Mouse (Mus musculus): ENCODE results near the gene Pbx2.

The Pbx2 gene

GRCm38 (mm10) chr17:34603375-34604060 is 12.5 kb downstream of the Pbx2 start, which contains the start of gene Rnf5:
TSS of gene Rnf5 (minus strand) at chr17:34603690.
- peak; percentile 99 for DNase-seq (ENCODE audit: low spot score)

- DNase-seq (ENCODE audit: low spot score), result peak; percentile 98
These were observed 13.0 kb downstream of the Pbx2 start, which contains the start of gene Agpat1 for GRCm38 (mm10) chr17:34604061-34604508. TSS of gene Agpat1 (plus strand) at chr17:34604262.

GRCm38 (mm10) chr17:34604511-34605237 is 13.6 kb downstream of the Pbx2 start:
- DNase-seq (ENCODE audit: low spot score), result no peak

GRCm38 (mm10) chr17:34605609-34606008 is 14.5 kb downstream of the Pbx2 start:
- DNase-seq (ENCODE audit: low spot score), result peak; percentile 88

- DNase-seq (ENCODE audit: low spot score), result peak; percentile 40
These were observed 15.3 kb downstream of the Pbx2 start for GRCm38 (mm10) chr17:34606186-34607039.

GRCm38 (mm10) chr17:34607997-34608396 is 16.9 kb downstream of the Pbx2 start:
- DNase-seq (ENCODE audit: low spot score), result no peak

GRCm38 (mm10) chr17:34611050-34611449 is 20.0 kb downstream of the Pbx2 start:
- no peak for DNase-seq (ENCODE audit: low spot score)

- no peak for DNase-seq (ENCODE audit: low spot score)
These were observed 22.1 kb downstream of the Pbx2 start for GRCm38 (mm10) chr17:34613054-34613645.

GRCm38 (mm10) chr17:34613830-34614229 is 22.8 kb downstream of the Pbx2 start:
- no peak for DNase-seq (ENCODE audit: low spot score)

- no peak for DNase-seq (ENCODE audit: low spot score)
These were observed 24.8 kb downstream of the Pbx2 start, which contains the start of gene Egfl8 for GRCm38 (mm10) chr17:34615871-34616270. TSS of gene Egfl8 (minus strand) at chr17:34615971.

- peak; percentile 81 for DNase-seq (ENCODE audit: low spot score)
These were observed 27.9 kb downstream of the Pbx2 start for GRCm38 (mm10) chr17:34618999-34619398.

- no peak for DNase-seq (ENCODE audit: low spot score)
These were observed 29.9 kb downstream of the Pbx2 start for GRCm38 (mm10) chr17:34621006-34621405.

- no peak for DNase-seq (ENCODE audit: low spot score)
These were observed 32.1 kb downstream of the Pbx2 start for GRCm38 (mm10) chr17:34623161-34623560.

GRCm38 (mm10) chr17:34624981-34625380 is 33.9 kb downstream of the Pbx2 start:
- no peak for DNase-seq (ENCODE audit: low spot score)

GRCm38 (mm10) chr17:34626062-34626772 is 35.2 kb downstream of the Pbx2 start:
- DNase-seq (ENCODE audit: low spot score), result no peak

- DNase-seq (ENCODE audit: low spot score), result no peak
These were observed 35.7 kb downstream of the Pbx2 start for GRCm38 (mm10) chr17:34626773-34627092.

- DNase-seq (ENCODE audit: low spot score), result peak; percentile 86
These were observed 36.3 kb downstream of the Pbx2 start for GRCm38 (mm10) chr17:34627093-34627942.

- peak; percentile 21 for DNase-seq (ENCODE audit: low spot score)
These were observed 37.0 kb downstream of the Pbx2 start, which contains the start of gene Ppt2 for GRCm38 (mm10) chr17:34627943-34628643. TSS of gene Ppt2 (minus strand) at chr17:34628510.

GRCm38 (mm10) chr17:34628644-34628967 is 37.5 kb downstream of the Pbx2 start:
- no peak for DNase-seq (ENCODE audit: low spot score)
